Mouse (Mus musculus): ENCODE data around the gene Iapp. TPM values are rescaled to one million over a fixed set of nuclear protein-coding genes. Genes with fewer than 3 reads are reported as not detected.

The Iapp gene
- total RNA-seq, 1 experiment from 2014 or later: not detected

Other genes with a start within 250 kb of the Iapp start
- not detected in 2 replicates for gene Slco1a6, start 89.9 kb upstream of the Iapp start, total RNA-seq (2017)
- not detected in 2 replicates for gene Slco1a5, start 24.6 kb downstream of the Iapp start, total RNA-seq (2017)
- 14.7 and 21.6 TPM in 2 replicates for gene Pyroxd1, start 47.2 kb downstream of the Iapp start, total RNA-seq (2017)
- 40.9 and 46.6 TPM in 2 replicates for gene Recql, start 88.7 kb downstream of the Iapp start, total RNA-seq (2017)
- 34.6 and 39.5 TPM in 2 replicates for gene Golt1b, start 88.8 kb downstream of the Iapp start, total RNA-seq (2017)
- not detected in 2 replicates for gene Spx, start 115.0 kb downstream of the Iapp start, total RNA-seq (2017)
- not detected in 2 replicates for gene Gys2, start 174.7 kb downstream of the Iapp start, total RNA-seq (2017)
- 6.3 and 10.7 TPM in 2 replicates for gene Ldhb, start 209.5 kb downstream of the Iapp start, total RNA-seq (2017)